Mouse (Mus musculus): ENCODE measurements around the gene Atp5b. TPM values are rescaled to one million over a fixed set of nuclear protein-coding genes. Genes with fewer than 3 reads are reported as not detected.

The Atp5b gene
- 1,000 to 10,000 TPM; 3,225 to 4,497 TPM for total RNA-seq (2021)
- long read RNA-seq, experiment 1, transcript Atp5b-205 (5 exons, 1,131 nt), result minor isoform, 8 of 4,636 reads
- long read RNA-seq, experiment 1, transcript Atp5b-201 (10 exons, 1,916 nt), result major isoform, 2,950 of 4,636 reads
- long read RNA-seq, experiment 1, partial matches to known transcripts, result 1,655 of 4,636 reads
- long read RNA-seq, experiment 1, other reads (novel, unspliced or antisense), result 23 of 4,636 reads
- long read RNA-seq, experiment 2, transcript Atp5b-201 (10 exons, 1,916 nt), result major isoform, 3,393 of 6,129 reads
- long read RNA-seq, experiment 2, transcript Atp5b-205 (5 exons, 1,131 nt), result minor isoform, 16 of 6,129 reads
- long read RNA-seq, experiment 2, partial matches to known transcripts, result 2,698 of 6,129 reads
- long read RNA-seq, experiment 2, other reads (novel, unspliced or antisense), result 22 of 6,129 reads

GRCm38 (mm10) chr10:128082880-128083421, at the start of gene Atp5b:
Gene Atp5b (plus strand): TSS chr10:128083273.
- H3K27ac ChIP-seq, result peak within 1 kb of the TSS; percentile 98
- peak within 1 kb of the TSS; percentile 84 for H3K4me3 ChIP-seq
- TF ChIP-seq CTCF (IDR thresholded peaks at IDR 0.05), result no peak
- intact Hi-C loops (cut with DNase I), result loop anchor here (5.0 kb wide), 1 partner anchor 46 kb away; the partner anchor contains the start of gene Naca
- peak; percentile 96 for DNase-seq

DNA sequence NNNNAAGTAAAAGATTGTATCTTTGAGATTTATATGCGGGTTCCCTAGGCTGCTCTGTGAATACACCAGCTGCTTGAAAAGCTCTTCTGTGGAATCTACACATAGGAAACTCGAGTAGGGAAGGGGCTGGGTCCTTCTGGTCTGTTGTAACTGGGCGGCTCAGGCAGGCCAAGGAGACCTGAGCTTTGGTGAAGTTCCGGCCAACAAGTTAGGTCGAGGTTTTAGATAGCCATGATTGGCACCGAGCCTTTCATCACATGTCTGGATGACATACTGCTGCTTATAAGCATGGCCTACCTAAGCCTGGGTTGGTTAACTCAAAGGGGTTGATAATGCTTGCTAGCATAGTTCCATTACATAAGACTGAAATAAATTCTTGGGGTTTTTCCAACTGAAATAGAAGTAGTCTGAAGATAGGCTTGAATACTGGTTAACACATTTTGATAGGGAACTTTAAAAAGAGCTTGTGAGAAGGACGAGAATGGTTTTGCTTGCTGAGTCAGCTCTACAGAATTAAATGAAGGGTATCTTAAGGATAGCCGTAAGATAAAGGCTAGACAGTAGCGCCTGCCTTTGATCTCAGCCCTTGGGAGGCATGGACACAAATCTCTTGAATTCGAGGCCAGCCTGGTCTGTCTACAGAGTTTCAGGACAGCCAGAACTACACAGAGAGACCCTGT, 46.2 kb upstream of the Atp5b start:
- peak overlapping the region; percentile 85 for H3K4me3 ChIP-seq
- intact Hi-C loops (cut with DNase I), result loop anchor here (5.0 to 10.0 kb wide), 2 partner anchors 45 to 888 kb away; partner anchors contain the start of genes Atp5b, Bloc1s1 and Rdh5
- H3K27ac ChIP-seq, result peak overlapping the region; percentile 99
- peak; percentile 89 for DNase-seq
- TF ChIP-seq CTCF (IDR thresholded peaks at IDR 0.05), result no peak

- H3K27ac ChIP-seq, result peak overlapping the region; percentile 99
- TF ChIP-seq CTCF (IDR thresholded peaks at IDR 0.05), result no peak
- DNase-seq, result no peak
- intact Hi-C loops (cut with DNase I), result loop anchor here (5.0 to 10.0 kb wide), 2 partner anchors 44 to 887 kb away; partner anchors contain the start of genes Atp5b, Bloc1s1 and Rdh5
- H3K4me3 ChIP-seq, result peak overlapping the region; percentile 85
Observed at GRCm38 (mm10) chr10:128037921-128038320, 45.2 kb upstream of the Atp5b start.

DNA sequence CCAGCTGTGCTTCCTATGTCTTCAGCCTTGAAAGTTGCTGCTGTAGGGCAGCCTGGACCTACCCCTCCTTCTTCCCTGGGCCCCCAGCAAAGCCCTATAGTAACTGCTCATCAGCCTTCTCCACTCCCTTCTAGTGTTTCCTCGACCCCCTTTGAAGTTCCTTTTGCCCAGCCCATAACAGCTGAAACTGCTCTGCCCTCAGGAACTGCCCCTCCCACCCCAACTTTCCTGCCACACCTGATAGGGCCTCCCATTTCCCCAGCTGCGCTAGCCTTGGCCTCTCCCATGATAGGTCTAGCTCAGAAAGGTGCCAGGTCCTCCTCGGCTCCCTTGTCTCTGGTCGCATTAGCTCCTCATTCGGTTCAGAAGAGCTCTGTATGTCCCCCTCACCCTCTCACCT, 43.9 kb upstream of the Atp5b start:
- peak overlapping the region; percentile 85 for H3K4me3 ChIP-seq
- TF ChIP-seq CTCF (IDR thresholded peaks at IDR 0.05), result no peak
- H3K27ac ChIP-seq, result peak overlapping the region; percentile 99
- peak; percentile 41 for DNase-seq
- intact Hi-C loops (cut with DNase I), result loop anchor here (5.0 to 10.0 kb wide), 2 partner anchors 43 to 886 kb away; partner anchors contain the start of genes Atp5b, Bloc1s1 and Rdh5

GRCm38 (mm10) chr10:128039858-128040257, 43.2 kb upstream of the Atp5b start:
- peak overlapping the region; percentile 99 for H3K27ac ChIP-seq
- intact Hi-C loops (cut with DNase I), result loop anchor here (5.0 to 10.0 kb wide), 2 partner anchors 42 to 885 kb away; partner anchors contain the start of genes Atp5b, Bloc1s1 and Rdh5
- no peak for DNase-seq
- H3K4me3 ChIP-seq, result peak overlapping the region; percentile 85
- TF ChIP-seq CTCF (IDR thresholded peaks at IDR 0.05), result peak; percentile 9; the same call in 1 of the 2 replicates

DNA sequence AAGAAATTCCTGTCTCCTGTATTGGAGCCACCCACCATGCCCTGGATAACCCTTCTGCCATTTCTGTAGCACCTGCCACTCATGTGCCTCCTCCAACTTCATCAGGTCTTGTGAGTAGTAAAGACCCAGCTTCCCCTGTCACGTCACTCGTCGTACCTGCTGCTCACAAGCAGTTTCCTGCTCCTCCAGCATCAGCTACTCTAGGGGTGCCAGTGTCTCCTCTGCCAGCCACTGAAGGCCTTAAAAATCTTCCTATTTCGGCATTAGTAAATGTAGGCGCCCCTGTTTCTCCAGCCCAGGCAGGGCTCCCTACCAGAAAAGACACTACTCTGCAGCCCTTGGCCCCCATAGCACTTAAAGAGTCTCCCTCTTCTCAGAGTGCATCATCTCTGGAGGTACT, 42.8 kb upstream of the Atp5b start:
- Histone ChIP-seq H3K27ac (peak overlapping the region; percentile 99), H3K4me3 (no peak overlapping the region; the same call in 1 of the 2 replicates)
- no peak for DNase-seq
- intact Hi-C loops (cut with DNase I), result no loop called here
- TF ChIP-seq CTCF (IDR thresholded peaks at IDR 0.05), result no peak

DNA sequence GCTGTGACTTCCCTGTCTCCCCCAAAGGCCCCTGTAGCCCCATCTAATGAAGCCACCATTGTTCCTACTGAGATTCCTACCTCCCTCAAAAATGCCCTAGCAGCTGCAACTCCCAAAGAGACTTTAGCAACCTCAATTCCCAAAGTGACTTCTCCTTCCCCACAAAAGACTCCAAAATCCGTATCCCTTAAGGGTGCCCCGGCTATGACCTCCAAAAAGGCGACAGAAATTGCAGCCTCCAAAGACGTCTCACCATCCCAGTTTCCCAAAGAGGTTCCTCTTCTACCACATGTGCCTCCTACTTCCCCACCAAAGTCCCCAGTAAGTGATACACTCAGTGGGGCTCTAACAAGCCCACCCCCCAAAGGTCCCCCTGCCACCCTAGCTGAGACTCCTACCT, 41.4 kb upstream of the Atp5b start:
- intact Hi-C loops (cut with DNase I), result loop anchor here (2.0 kb wide), 1 partner anchor 15 kb away; no protein-coding TSS in a partner anchor
- no peak for TF ChIP-seq CTCF (IDR thresholded peaks at IDR 0.05)
- no peak for DNase-seq
- peak overlapping the region; percentile 99; the same call in 1 of the 2 replicates for H3K27ac ChIP-seq
- H3K4me3 ChIP-seq, result no peak overlapping the region

DNA sequence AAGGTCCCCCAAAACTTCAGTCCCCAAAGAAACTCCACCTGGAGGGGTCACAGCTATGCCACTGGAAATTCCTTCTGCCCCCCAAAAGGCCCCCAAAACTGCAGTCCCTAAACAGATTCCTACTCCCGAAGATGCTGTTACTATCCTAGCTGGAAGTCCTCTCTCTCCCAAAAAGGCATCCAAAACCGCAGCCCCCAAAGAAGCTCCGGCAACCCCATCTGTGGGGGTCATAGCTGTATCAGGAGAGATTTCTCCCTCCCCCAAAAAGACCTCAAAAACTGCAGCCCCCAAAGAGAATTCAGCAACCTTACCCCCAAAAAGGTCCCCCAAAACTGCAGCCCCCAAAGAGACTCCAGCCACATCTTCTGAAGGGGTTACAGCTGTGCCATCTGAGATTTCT, 40.6 kb upstream of the Atp5b start:
- intact Hi-C loops (cut with DNase I), result loop anchor here (2.0 kb wide), 1 partner anchor 14 kb away; no protein-coding TSS in a partner anchor
- no peak overlapping the region for H3K4me3 ChIP-seq
- no peak for DNase-seq
- H3K27ac ChIP-seq, result no peak overlapping the region
- TF ChIP-seq CTCF (IDR thresholded peaks at IDR 0.05), result no peak

GRCm38 (mm10) chr10:128043041-128043835, 39.8 kb upstream of the Atp5b start:
- intact Hi-C loops (cut with DNase I), result loop anchor here (2.0 kb wide), 1 partner anchor 14 kb away; no protein-coding TSS in a partner anchor
- H3K27ac ChIP-seq, result peak overlapping the region; percentile 25; the same call in 1 of the 2 replicates
- TF ChIP-seq CTCF (IDR thresholded peaks at IDR 0.05), result no peak
- H3K4me3 ChIP-seq, result no peak overlapping the region
- no peak for DNase-seq

GRCm38 (mm10) chr10:128048157-128048556, 34.9 kb upstream of the Atp5b start:
- Histone ChIP-seq H3K27ac (no peak overlapping the region), H3K4me3 (no peak overlapping the region)
- no peak for DNase-seq
- intact Hi-C loops (cut with DNase I), result no loop called here
- TF ChIP-seq CTCF (IDR thresholded peaks at IDR 0.05), result no peak

DNA sequence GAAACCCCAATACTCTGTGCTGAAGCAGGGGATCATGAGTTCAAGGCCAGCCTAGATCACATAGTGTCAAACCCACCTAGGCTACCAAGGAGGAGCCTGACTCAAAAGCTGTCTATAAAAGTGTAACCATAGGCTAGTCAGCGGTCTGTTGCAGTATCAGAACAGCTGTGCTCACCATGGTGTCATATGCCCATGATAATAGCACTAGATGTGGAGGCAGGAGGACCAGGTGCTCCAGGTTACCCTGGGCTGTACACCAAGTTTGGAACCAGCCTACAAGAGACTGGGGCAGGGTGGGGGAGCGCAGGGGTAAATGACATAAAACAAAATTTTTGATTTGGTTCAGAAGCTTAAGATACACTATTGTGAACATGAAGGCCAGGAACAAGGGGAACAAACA, 33.3 kb upstream of the Atp5b start:
- H3K27ac ChIP-seq, result no peak overlapping the region
- no peak for DNase-seq
- intact Hi-C loops (cut with DNase I), result no loop called here
- no peak for TF ChIP-seq CTCF (IDR thresholded peaks at IDR 0.05)
- no peak overlapping the region for H3K4me3 ChIP-seq

DNA sequence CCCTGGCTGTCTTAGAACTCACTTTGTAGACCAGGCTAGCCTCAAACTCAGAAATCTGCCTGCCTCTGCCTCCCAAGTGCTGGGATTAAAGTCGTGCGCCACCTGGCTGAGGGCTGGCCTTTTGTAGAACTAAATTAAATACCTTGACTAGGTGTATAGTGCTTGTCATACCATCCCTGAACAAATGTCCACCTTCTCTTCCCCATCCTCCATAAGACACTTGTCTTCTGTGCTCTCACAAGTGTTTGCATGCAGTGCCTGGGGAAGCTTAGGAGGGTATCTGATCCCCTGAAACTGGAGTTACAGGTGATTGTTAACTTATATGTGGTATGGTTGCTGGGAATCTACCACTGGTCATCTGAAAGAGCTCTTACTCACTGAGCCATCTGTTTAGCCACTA, 32.7 kb upstream of the Atp5b start:
- intact Hi-C loops (cut with DNase I), result no loop called here
- no peak for TF ChIP-seq CTCF (IDR thresholded peaks at IDR 0.05)

More for the DNA sequence above, 32.7 kb upstream of the Atp5b start:
- Histone ChIP-seq H3K4me3 (no peak overlapping the region), H3K27ac (no peak overlapping the region)
- no peak for DNase-seq

All from gastrocnemius, adult 2 months (tissue).